Mouse (Mus musculus) spleen, postnatal 10 days (tissue): ENCODE data around the gene Cd81.
A peak's percentile ranks its signal among the peaks of the same experiment; 100 is the strongest.

Source experiments
- DNase-seq, 2 experiments: peaks; one replicate each; pipeline ENCODE4 v3.0.0; 2021 to 2022; ENCODE audit warnings: low spot score in 2 of 2

Cd81 gene

DNA sequence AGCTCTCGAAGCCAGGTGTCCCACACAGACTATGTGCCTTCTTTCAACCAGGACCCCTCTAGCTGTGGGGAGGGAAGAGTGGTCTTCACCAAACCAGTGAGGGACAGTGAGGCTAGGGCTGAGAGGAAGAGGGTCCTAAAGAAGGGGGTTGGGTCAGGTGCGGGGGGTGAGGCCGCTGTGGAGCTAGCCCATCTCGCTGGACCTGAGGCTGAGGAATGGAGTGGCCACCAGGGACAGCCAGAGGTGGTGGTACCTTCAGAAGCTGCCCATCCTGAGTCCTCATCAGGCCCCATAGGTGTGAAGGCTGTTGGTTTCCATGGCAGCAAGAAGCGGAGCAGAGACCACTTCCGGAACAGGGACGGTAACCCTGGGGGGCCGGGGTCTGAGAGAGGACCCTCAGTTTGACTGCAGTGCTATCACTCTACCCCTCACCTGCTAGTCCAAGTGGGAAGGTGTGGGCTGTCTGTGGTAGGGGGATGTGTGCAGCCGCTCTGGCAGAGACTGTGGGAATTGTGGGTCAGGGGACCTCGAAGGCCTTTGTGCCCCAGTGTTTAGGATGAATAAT lies 18.0 kb downstream of the Cd81 start:
- DNase-seq = no peak

DNA sequence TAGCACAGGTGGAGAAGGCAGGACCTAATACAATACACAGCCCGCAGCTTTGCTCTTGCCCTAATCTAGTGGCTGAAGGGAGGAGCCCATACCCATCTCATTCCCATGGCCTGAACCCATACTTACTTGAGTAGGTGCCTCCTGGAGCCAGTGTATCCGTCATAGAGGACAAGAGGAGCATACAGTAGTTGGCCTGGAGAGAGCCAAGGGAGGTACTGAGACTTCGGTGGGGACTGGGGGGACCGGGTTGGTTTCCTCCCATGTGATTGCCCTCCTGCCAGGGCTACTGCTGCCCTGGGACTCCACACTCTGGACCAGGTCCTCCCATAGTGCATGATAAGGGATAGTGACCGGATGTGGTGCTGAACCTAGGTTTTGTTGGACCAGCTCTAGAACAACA lies 20.1 kb downstream of the Cd81 start:
- DNase-seq = no peak

DNA sequence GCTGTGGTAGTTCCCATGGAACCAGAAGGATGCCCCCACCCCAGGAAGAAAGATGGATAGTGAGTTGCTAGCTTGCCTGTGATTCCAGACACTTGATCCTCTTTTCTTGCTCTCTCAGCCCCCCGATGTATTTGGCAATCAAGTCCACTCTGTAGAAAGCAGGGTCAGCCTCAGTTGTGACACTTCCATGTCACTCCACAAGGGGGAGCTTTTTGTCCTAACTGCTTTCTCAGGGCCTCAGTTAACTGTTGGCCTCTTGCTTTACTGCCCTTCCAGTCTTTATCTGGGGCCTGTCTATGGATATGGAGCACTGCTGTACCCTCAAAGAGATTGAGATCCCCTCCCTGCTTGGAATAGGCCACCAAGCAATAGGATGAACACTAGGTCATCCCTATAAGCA lies 20.5 kb downstream of the Cd81 start:
- peak in 1 of 2 experiments; percentile 67 for DNase-seq

- no peak for DNase-seq
Measured at GRCm38 (mm10) chr7:143075394-143075793, 22.9 kb downstream of the Cd81 start.

GRCm38 (mm10) chr7:143077351-143077750 lies 24.8 kb downstream of the Cd81 start:
- DNase-seq = no peak

DNA sequence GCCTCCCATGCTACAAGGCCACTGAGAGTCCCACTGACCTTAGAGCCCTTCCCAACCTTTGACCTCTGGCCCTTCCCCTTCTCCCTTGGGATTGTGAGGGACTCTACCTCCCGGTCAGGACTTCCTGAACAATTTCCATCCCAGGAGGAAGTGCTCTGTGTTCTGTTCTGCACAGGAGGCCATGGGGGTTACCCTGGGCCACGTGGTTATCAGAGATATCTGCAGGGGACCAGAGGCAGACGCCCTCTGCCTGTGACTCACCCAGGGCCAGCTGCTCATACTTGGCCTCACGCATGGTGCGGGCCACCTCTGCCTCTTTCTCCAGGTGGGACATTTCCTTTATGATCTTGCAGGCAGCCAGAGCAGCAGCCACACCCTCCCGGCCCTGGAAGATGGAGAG lies 29.5 kb downstream of the Cd81 start:
- DNase-seq = no peak

- no peak for DNase-seq
Measured at GRCm38 (mm10) chr7:143083708-143084107, 31.2 kb downstream of the Cd81 start.

DNA sequence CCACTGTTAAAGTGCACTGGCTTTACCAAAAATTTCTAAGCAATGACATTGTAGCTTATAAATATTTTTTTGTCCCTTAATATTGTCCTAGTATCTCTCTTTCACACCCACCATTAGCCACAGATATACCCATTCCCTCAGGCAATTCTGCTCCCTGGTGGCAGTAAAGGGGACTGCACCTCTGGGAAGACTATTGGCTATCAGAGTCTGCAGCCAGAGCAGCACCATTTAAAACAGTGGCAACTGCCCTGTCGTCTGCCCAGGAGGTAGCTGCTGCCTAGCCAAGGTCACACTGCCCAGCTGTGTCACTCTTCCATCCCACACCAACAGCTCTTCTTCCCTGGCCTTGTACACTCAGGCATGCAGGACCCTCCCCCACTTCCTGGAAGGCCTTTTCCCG lies 33.8 kb downstream of the Cd81 start:
- DNase-seq = peak; percentile 67 to 87

DNA sequence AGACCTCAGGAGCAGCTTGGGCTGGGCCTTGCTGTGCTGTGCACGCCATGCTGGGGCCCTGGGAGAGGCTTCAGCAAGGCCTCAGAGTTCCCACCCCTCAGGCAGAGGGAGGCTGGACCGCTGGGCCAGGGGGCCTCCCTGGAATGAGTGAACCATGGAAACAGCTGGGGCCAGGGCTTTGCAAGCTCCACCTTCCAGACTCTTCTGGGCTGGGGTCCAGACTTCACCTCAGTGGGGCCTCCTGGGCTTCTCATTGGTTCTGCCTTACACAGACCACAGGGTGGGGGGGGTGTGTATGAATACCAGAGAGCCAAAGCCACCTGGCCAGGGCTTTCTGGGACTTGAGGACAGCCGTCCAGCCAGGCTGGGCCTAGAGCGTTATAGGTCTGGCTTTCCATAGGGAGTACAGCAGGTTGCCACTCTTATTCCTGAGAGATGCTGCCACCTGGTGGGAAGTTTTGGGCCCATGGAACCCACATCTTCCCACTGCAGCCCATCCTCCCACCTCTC lies 34.6 kb downstream of the Cd81 start:
- no peak for DNase-seq

- DNase-seq = no peak
Measured at GRCm38 (mm10) chr7:143093847-143094246, 41.3 kb downstream of the Cd81 start.

DNA sequence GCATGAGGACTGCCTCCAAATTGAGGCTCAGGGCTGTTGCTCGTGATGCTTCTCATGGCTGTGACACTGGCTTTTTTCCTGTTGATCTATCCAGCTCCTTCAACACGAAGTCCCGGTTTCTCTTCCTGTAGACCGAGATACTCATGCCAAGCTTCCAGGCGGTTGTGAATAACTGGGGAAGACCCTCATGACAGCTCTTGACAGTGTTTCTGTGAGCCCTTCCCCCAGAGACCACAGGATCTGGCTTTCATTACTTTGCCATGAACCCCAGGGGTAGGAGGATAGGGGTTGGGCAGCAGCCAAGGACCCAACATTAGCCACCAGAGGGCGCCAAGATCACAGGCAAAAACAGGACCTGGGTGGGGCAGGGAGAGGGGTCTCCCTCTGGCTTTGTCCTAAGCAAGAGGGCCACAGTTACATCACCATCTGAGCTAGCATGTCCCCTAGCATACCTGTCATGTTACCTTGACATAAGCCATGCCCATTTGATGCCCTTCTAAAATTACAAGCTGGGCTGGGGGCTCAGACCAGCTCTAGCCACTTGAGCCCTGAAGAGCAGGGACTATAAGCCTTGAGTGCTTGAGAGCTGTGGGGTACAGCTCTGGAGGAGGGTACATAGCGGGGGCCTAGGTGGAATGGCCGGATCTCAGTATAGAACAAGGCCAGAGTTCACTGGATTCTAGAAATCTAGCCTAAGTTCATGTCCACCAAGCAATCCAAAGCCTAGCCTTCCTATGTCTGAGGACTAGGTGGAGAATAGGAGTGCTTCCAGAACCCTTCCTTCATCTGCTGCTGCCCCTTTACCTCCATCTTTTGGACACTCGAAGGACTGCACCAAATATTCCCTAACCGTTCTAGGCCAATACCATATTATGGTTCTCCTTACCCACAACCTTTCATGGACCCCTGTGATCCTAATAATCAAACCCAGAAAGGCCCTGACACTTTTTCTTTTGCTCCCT lies 42.3 kb downstream of the Cd81 start, which contains the start of gene Trpm5:
Trpm5 (minus strand) TSS at position 51 of the 962 bp plus-strand sequence.
- peak in 1 of 2 experiments; percentile 71 for DNase-seq

DNA sequence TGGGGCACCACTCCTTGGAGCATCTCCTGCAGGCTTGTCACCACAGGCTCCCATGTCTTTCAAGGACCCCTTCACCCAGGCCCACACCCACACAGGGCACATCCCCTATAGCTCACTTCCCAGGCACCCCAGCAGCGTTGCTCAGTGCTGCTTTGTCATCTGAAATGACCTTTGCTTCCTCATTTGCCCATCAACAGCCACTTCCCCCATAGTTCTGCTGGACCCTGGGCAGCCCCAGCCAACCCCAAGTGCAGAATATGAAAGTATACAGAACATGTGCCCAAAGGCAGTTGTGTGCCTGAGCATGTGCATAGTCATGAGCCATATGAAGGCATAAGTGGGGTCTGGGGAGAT lies 43.0 kb downstream of the Cd81 start:
- DNase-seq = no peak

DNA sequence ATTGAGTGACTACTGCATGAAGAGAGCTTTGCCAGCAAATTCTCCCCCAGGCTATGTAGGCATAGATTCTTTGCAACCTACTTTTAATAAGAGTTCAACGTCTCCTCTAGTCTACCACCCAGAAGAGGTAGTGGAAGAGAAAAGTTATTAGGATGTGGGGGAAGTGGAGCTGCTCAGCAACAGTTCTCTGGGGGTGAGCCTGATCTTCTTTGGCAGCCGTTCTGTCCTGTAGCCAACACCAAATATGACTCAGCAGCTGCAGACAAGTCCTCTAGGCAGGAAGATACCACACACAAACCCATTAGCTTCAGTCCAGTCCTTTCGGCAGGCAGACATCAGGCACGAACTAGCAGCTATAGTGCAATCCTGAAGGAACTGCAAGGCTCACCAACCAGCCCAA lies 48.2 kb downstream of the Cd81 start:
- no peak for DNase-seq

DNA sequence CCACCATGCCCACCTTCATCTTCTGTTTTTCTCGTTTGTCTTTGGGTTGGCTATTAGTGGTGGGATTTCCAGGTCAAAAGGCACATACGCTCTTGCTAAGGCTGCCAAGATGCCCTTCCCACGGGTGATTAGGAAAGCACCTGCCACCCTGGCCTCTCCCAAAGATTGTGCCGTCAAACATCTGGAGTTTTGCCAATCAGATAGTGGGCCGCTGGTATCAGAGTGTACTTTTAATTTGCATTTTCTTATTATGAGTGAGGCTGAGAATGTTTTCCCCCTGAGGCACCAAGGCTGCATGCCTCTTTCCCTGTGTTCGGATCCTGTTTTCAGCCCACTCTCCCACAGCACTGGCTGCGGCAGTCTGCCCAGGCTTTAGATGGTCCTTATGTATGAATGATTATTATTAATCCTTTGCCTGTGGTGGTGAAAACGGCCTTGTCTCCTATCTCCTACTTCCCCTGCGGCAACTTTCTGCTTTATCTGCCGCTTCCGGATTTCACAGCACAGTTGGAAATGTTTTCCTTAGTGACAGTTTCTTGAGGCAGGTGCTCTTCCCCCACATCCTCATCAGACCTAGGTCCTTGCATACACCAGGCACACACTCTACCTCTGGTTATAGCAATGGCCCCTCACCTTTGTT lies 52.8 kb downstream of the Cd81 start:
- no peak for DNase-seq

- DNase-seq = no peak
Measured at GRCm38 (mm10) chr7:143106062-143106461, 53.5 kb downstream of the Cd81 start, which contains the start of gene Kcnq1. Gene Kcnq1 (plus strand): TSS chr7:143106362.

DNA sequence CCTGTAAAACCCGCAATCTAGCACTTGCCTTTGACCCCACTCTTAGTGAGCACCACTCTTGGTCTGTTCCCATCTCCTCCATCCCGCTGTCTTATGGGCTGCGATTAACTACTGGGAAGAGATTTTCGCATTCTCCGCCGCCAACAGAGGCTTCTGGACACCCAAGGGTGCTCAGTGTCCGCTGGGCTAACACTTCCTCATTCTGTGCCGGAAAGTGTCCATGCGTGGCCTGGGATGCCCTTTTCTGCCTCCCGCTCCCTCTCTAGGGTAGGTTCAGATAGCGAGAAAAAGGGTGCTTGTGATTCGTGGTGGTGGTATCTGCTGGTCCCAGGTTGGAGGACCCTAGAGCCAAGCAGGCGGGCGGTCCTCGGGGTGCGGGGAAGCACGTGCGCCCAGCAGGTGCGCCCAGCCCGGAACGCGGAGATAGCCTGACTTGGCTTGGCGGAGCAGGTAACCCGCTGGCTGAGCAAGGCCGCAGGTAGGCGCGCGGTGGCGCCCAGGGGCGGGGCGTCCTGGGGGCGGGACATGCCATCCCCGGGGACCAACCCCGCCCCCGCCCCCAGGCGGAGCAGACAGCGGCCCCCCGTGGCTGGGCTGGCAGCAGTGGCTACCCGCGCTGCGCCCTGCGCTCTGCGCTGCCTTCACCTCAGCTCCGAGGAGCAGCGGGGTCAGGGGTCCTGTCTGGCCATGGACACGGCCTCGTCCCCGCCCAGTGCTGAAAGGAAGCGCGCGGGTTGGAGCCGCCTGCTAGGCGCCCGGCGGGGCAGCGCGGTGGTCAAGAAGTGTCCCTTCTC lies 54.3 kb downstream of the Cd81 start:
- DNase-seq = no peak

GRCm38 (mm10) chr7:143108200-143108599 lies 55.7 kb downstream of the Cd81 start:
- DNase-seq = no peak

DNA sequence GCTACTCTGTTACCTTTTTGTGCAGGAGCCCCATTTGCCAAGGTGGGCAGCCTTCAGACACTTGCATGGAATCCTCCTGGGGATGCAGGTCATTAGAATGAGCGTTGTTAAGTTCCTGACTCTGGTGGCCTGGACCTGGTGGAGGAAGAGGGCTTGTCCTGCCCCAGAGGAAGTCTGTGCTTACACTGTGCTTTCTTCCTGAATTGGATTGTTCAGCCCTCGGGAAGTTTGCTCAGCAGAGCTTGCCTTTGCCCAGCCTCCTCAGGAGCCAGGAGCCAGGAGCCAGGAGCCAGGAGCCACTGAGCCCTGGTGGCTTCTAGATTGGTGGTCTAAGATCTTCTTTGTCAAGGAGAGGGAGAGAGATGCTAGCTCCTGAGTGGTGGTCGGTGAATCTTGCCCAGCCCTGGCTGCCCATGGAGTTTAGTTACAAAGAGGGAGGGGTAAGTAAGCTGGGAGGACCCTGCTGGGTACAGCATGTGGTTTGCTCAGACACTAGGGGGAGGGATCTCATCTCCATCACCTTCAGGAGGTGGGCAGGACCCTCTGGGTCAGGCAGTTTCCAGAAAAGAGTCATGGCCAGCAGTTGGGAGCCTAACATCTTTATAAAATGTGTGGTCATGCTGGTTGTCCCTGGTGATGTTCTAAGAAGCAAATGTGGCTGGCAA lies 56.6 kb downstream of the Cd81 start:
- DNase-seq = no peak

GRCm38 (mm10) chr7:143109696-143110095 lies 57.2 kb downstream of the Cd81 start:
- DNase-seq = no peak

GRCm38 (mm10) chr7:143110803-143111202 lies 58.3 kb downstream of the Cd81 start:
- DNase-seq = no peak

- DNase-seq = no peak
Measured at GRCm38 (mm10) chr7:143111719-143112118, 59.2 kb downstream of the Cd81 start.
